Mouse (Mus musculus) heart, postnatal 25 days (tissue): Measurements from ENCODE around the gene Kif26a. TPM values are rescaled to one million over a fixed set of nuclear protein-coding genes. Genes with fewer than 3 reads are reported as not detected.

Experiments used
- DNase-seq: peaks from one replicate; pipeline ENCODE4 v3.0.0; 2022; ENCODE audit warnings: low spot score
- intact Hi-C: fragments of 180-260 bp; cut with DNase I; formaldehyde crosslinking; loops from one replicate; pipeline ENCODE4 v1.15.1; 2025
- total RNA-seq, 2 experiments: library from RNA; stranded (reverse); gene quantifications; 2 replicates each; pipeline ENCODE4 v1.2.3; 2021

Kif26a gene
- total RNA-seq = 10 to 100 TPM; 14.3 to 16.6 TPM

GRCm38 (mm10) chr12:112145875-112146651 lies at the start of gene Kif26a:
Kif26a (plus strand) TSS chr12:112146208.
- intact Hi-C loops = loop anchor here (1.0 to 5.0 kb wide), 6 partner anchors 23 to 397 kb away; no protein-coding TSS in a partner anchor
- peak; percentile 55 for DNase-seq

- intact Hi-C loops = no loop called here
- no peak for DNase-seq
These were observed 49.3 kb upstream of the Kif26a start for GRCm38 (mm10) chr12:112096733-112097117.

GRCm38 (mm10) chr12:112100106-112100505 lies 45.9 kb upstream of the Kif26a start:
- no peak for DNase-seq
- intact Hi-C loops = no loop called here

- DNase-seq = no peak
- intact Hi-C loops = no loop called here
These were observed 45.0 kb upstream of the Kif26a start for GRCm38 (mm10) chr12:112101045-112101444.

GRCm38 (mm10) chr12:112103179-112103578 lies 42.8 kb upstream of the Kif26a start:
- intact Hi-C loops = no loop called here
- DNase-seq = no peak

GRCm38 (mm10) chr12:112104890-112105289 lies 41.1 kb upstream of the Kif26a start:
- intact Hi-C loops = no loop called here
- DNase-seq = no peak

- intact Hi-C loops = no loop called here
- no peak for DNase-seq
These were observed 39.5 kb upstream of the Kif26a start, which contains the start of gene Aspg for GRCm38 (mm10) chr12:112106541-112106971. Aspg (plus strand) TSS chr12:112106679.

- intact Hi-C loops = no loop called here
- no peak for DNase-seq
These were observed 38.3 kb upstream of the Kif26a start for GRCm38 (mm10) chr12:112107685-112108084.

- no peak for DNase-seq
- intact Hi-C loops = no loop called here
These were observed 37.1 kb upstream of the Kif26a start for GRCm38 (mm10) chr12:112108696-112109445.

GRCm38 (mm10) chr12:112109701-112110100 lies 36.3 kb upstream of the Kif26a start:
- DNase-seq = no peak
- intact Hi-C loops = no loop called here

GRCm38 (mm10) chr12:112111323-112111722 lies 34.7 kb upstream of the Kif26a start:
- DNase-seq = no peak
- intact Hi-C loops = no loop called here

- intact Hi-C loops = no loop called here
- DNase-seq = no peak
These were observed 33.8 kb upstream of the Kif26a start for GRCm38 (mm10) chr12:112112235-112112634.

- intact Hi-C loops = loop anchor here (1.0 kb wide), 2 partner anchors 27 to 430 kb away; no protein-coding TSS in a partner anchor
- DNase-seq = no peak
These were observed 33.2 kb upstream of the Kif26a start for GRCm38 (mm10) chr12:112112686-112113396.

- DNase-seq = peak; percentile 62
- intact Hi-C loops = loop anchor here (1.0 to 2.0 kb wide), 3 partner anchors 27 to 430 kb away; no protein-coding TSS in a partner anchor
These were observed 32.3 kb upstream of the Kif26a start for GRCm38 (mm10) chr12:112113710-112114109.

GRCm38 (mm10) chr12:112117006-112117405 lies 29.0 kb upstream of the Kif26a start:
- intact Hi-C loops = no loop called here
- DNase-seq = no peak

- intact Hi-C loops = no loop called here
- no peak for DNase-seq
These were observed 28.4 kb upstream of the Kif26a start for GRCm38 (mm10) chr12:112117649-112118048.

- DNase-seq = peak; percentile 23
- intact Hi-C loops = no loop called here
These were observed 24.8 kb upstream of the Kif26a start for GRCm38 (mm10) chr12:112121188-112121587.

GRCm38 (mm10) chr12:112125903-112126302 lies 20.1 kb upstream of the Kif26a start:
- no peak for DNase-seq
- intact Hi-C loops = no loop called here

GRCm38 (mm10) chr12:112126931-112127635 lies 18.9 kb upstream of the Kif26a start:
- no peak for DNase-seq
- intact Hi-C loops = no loop called here

- intact Hi-C loops = no loop called here
- DNase-seq = no peak
These were observed 17.5 kb upstream of the Kif26a start for GRCm38 (mm10) chr12:112128526-112128925.
